Mouse (Mus musculus): ENCODE measurements around the gene Gclm. TPM values are rescaled to one million over a fixed set of nuclear protein-coding genes. Genes with fewer than 3 reads are reported as not detected.

The Gclm gene
- total and polyA plus RNA-seq, 2 experiments from 2014 or later = 27.7 to 51.2 TPM

DNA sequence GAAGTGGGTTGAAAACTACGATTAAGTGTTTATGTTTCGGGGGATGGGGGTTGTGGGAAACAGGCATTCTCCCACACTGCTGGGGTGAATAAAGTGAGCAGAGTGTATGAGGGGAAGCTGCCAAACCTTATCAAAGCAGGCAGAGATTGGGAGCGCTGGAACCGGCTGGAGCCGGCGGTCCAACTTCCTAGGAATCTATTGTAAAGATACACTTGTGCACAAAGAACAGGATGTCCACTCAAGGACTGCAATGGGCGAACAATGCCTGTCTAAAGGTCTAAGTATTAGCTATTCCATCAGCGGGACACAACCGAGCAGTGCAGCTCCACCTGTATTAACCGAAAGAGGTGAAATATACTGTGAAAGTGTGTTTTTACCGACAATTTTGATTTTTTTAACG is 46.5 kb downstream of the Gclm start:
- H3K9ac ChIP-seq (replicated peaks; ENCODE audit: low read length, poor library complexity, severe bottlenecking) = peak overlapping the region; percentile 96; the same call in 1 of the 2 replicates

DNA sequence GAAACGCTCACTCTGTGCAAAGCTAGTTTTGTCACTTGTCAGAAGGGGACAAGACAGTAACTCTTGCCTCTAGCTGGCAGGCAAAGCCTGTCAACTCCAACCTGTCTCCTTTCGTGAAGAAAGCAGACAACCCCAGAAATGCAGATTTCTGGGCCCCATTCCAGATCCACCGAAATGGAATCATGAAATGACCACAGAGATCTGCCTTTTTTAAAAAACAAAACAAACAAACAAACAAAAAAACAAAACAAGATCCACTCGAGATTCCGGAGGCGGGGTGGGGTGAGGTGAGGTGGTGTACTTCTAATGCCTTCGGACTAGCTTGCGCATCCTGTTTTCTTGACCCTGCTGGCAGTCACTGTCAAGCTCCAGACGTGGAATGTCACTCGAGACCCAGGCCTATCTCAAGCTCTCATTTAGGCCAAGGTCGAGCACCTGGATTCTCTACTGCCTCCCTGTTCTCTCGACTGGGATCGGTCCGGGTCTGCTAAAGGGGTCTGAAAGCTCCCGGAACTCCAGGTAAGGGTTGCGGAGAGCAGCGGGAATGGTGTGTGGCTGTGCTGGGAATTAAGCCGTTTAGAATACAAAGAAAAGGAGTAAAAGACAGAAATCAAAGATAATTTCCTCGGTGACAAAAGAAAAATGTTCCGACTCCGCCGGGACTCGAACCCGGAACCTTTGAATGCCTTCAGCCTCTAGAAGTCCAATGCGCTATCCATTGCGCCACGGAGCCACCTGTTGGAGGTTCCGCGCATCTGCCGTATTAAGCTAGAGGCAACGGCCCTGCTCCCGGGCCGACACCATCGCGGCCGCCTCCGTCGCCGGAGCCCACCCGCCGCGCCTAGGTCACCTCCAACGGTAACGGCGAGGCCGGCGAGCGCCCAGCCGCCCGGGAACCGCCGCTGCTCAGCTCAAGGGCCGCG is 47.2 kb downstream of the Gclm start:
- TF ChIP-seq CTCF (IDR thresholded peaks at IDR 0.05) = peak; percentile 51
- no peaks in the 10 kb centered on the region for H3K9me3 ChIP-seq (ENCODE audit: low read length)
- peaks cover 6% of the 10 kb centered on the region for H3K4me1 ChIP-seq (ENCODE audit: insufficient read depth, low read length)
- peak overlapping the region; percentile 100 for H3K27ac ChIP-seq (ENCODE audit: low read depth, low read length)
- WGBS = 5% methylated on average over 54 of the region's 54 CpGs
- H3K36me3 ChIP-seq (ENCODE audit: insufficient read depth, low read length) = no peaks in the 10 kb centered on the region
- DNase-seq (ENCODE audit: low spot score) (peak; percentile 92), ATAC-seq (ENCODE audit: low FRiP score) (peak; percentile 57)
- peak overlapping the region; percentile 84 for H3K4me2 ChIP-seq (ENCODE audit: low read depth, low read length, poor library complexity, severe bottlenecking)
- no peaks in the 10 kb centered on the region for H3K27me3 ChIP-seq (ENCODE audit: insufficient read depth, low read length)
- peak overlapping the region; percentile 96 for H3K9ac ChIP-seq (replicated peaks; ENCODE audit: low read length, poor library complexity, severe bottlenecking)
- H3K4me3 ChIP-seq (ENCODE audit: low read depth, low read length) = peak overlapping the region; percentile 88

More for the DNA sequence above, 46.5 kb downstream of the Gclm start:
- no peak for ATAC-seq (ENCODE audit: low FRiP score)
- H3K9me3 ChIP-seq (ENCODE audit: low read length) = no peaks in the 10 kb centered on the region
- no peaks in the 10 kb centered on the region for H3K36me3 ChIP-seq (ENCODE audit: insufficient read depth, low read length)
- H3K27me3 ChIP-seq (ENCODE audit: insufficient read depth, low read length) = no peaks in the 10 kb centered on the region
- peak overlapping the region; percentile 88 for H3K4me3 ChIP-seq (ENCODE audit: low read depth, low read length)
- TF ChIP-seq CTCF (IDR thresholded peaks at IDR 0.05) = no peak
- peak overlapping the region; percentile 100; the same call in 1 of the 2 replicates for H3K27ac ChIP-seq (ENCODE audit: low read depth, low read length)
- no peak for DNase-seq (ENCODE audit: low spot score)
- H3K4me1 ChIP-seq (ENCODE audit: insufficient read depth, low read length) = peaks cover 6% of the 10 kb centered on the region
- peak overlapping the region; percentile 84 for H3K4me2 ChIP-seq (ENCODE audit: low read depth, low read length, poor library complexity, severe bottlenecking)
- 39% methylated on average over 12 of the region's 12 CpGs for WGBS

DNA sequence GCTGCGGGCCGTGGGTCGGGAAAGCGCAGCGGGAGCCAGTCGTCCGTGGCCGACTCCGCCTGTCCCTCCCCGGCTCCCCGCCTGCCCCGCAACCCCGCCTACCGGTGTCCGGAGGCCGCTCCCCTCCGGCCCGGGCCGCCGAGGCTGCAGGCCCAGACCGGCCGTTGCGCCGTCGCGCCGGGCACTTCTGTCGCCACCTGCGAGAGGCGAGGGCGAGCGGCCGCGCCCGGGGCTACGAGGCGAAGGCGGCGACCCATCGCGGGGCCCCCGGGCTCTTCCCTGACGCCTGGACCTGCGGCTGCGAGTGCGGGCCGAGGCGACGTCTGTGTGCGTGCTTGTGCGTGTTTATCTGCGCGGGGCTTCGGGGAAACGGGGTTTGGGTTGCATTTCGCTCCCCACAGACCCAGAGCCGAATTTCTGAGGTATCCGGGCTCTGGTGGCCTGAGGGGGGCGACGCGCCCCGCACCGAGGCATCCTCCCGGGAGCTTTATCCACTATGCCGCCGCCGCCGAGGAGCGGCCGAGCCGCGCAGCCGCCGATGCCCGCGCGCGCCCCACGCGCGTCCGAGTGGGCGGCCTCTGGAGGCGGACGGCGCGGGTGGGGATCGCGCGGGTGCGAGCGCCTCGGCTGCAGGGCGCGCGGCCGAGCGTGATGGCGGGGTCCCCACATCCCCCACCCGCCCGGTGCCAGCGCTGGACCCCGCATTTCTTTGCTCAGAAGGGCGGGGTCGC is 48.0 kb downstream of the Gclm start:
- Histone ChIP-seq H3K4me2 (ENCODE audit: low read depth, low read length, poor library complexity, severe bottlenecking) (peak overlapping the region; percentile 84), H3K9ac (replicated peaks; ENCODE audit: low read length, poor library complexity, severe bottlenecking) (peak overlapping the region; percentile 96), H3K27me3 (ENCODE audit: insufficient read depth, low read length) (no peaks in the 10 kb centered on the region), H3K4me1 (ENCODE audit: insufficient read depth, low read length) (peaks cover 6% of the 10 kb centered on the region), H3K9me3 (ENCODE audit: low read length) (no peaks in the 10 kb centered on the region), H3K27ac (ENCODE audit: low read depth, low read length) (peak overlapping the region; percentile 100), H3K36me3 (ENCODE audit: insufficient read depth, low read length) (no peaks in the 10 kb centered on the region), H3K4me3 (ENCODE audit: low read depth, low read length) (peak overlapping the region; percentile 88)
- peak; percentile 87 for ATAC-seq (ENCODE audit: low FRiP score)
- no peak for DNase-seq (ENCODE audit: low spot score)
- WGBS = 1% methylated on average over 91 of the region's 105 CpGs
- TF ChIP-seq CTCF (IDR thresholded peaks at IDR 0.05) = no peak

DNA sequence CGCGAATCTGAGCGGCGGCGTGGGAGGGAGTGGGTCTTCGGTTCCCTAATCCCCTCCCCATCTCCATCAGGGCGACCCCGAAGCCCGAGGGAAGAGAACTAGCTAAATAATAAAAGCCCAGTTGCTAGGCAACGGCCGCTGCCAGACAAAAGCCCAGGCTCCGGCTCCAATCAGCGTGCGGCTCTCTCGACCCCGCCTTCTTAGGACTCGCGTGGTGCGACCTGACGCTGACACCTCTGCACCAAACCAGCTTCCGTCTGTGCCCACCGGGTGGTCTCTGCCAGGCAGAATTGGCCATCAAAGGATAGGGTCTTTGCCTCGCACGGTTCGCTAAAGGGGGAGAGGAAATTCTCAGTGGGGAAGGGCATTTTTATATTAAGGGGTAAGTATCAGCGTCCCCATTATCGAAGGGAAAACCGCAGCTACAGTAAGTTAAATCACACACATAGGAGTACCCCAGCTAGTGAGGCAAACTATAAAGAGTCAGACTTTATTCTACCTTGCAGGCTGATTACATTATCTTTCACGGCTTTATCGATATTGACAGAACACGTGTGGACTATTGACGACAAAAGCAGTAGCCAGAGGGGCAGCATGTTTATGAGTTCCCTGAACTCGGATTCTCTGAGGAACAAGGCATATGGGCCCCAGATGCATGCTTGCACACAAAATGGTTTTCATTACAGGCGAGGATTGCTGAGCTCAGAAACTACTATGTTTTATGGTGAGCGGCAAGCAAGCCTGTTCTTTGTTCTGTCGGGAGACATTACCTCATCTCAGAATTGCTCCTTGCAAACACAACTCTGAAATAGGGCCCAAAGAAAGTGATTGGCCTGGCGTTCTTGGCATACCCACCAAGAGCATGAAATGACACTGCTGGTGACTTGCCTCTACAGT is 48.8 kb downstream of the Gclm start, which contains the start of gene Bcar3:
Bcar3 (plus strand) TSS at position 183 of the 897 bp plus-strand sequence.
- peak within 1 kb of the TSS; percentile 100 for H3K27ac ChIP-seq (ENCODE audit: low read depth, low read length)
- H3K9ac ChIP-seq (replicated peaks; ENCODE audit: low read length, poor library complexity, severe bottlenecking) = peak within 1 kb of the TSS; percentile 96
- DNase-seq (ENCODE audit: low spot score) (peak; percentile 99), ATAC-seq (ENCODE audit: low FRiP score) (peak; percentile 88)
- no peak for TF ChIP-seq CTCF (IDR thresholded peaks at IDR 0.05)
- no peaks in the 10 kb centered on the region for H3K36me3 ChIP-seq (ENCODE audit: insufficient read depth, low read length)
- peaks cover 6% of the 10 kb centered on the region for H3K4me1 ChIP-seq (ENCODE audit: insufficient read depth, low read length)
- 2% methylated on average over 36 of the region's 37 CpGs for WGBS
- peak within 1 kb of the TSS; percentile 84 for H3K4me2 ChIP-seq (ENCODE audit: low read depth, low read length, poor library complexity, severe bottlenecking)
- H3K4me3 ChIP-seq (ENCODE audit: low read depth, low read length) = peak within 1 kb of the TSS; percentile 88
- H3K27me3 ChIP-seq (ENCODE audit: insufficient read depth, low read length) = no peaks in the 10 kb centered on the region
- no peaks in the 10 kb centered on the region for H3K9me3 ChIP-seq (ENCODE audit: low read length)

DNA sequence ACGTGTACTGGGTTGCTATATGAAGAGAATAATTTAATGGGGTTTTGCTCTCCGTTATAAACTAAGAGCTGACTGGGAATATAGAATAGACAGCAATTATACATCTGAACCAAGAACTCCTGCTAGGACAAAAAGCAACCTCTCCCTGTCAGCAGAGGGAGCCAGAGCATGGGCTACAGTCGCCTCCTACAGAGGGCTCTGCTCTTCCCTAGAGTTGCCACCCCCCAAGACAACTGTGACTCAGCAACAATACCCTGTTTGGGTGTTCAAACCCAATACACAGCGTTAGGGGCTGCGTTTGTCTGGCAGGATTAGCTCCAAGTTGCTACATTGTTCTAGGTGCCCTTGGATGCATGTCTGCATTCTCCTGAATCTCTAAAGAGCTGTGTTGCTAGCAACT is 50.2 kb downstream of the Gclm start:
- Histone ChIP-seq H3K27ac (ENCODE audit: low read depth, low read length) (peak overlapping the region; percentile 100), H3K4me2 (ENCODE audit: low read depth, low read length, poor library complexity, severe bottlenecking) (no peak overlapping the region), H3K9me3 (ENCODE audit: low read length) (no peaks in the 10 kb centered on the region), H3K9ac (replicated peaks; ENCODE audit: low read length, poor library complexity, severe bottlenecking) (no peak overlapping the region), H3K36me3 (ENCODE audit: insufficient read depth, low read length) (no peaks in the 10 kb centered on the region), H3K4me1 (ENCODE audit: insufficient read depth, low read length) (peaks cover 6% of the 10 kb centered on the region), H3K4me3 (ENCODE audit: low read depth, low read length) (no peak overlapping the region), H3K27me3 (ENCODE audit: insufficient read depth, low read length) (no peaks in the 10 kb centered on the region)
- DNase-seq (ENCODE audit: low spot score) (peak; percentile 81), ATAC-seq (ENCODE audit: low FRiP score) (no peak)
- WGBS = 10% methylated on average over 5 of the region's 5 CpGs
- TF ChIP-seq CTCF (IDR thresholded peaks at IDR 0.05) = peak; percentile 85

Measured in midbrain, postnatal 0 days (tissue).